Mouse (Mus musculus) intestine, embryonic 16.5 days (tissue): ENCODE measurements around the gene Jaml. TPM values are rescaled to one million over a fixed set of nuclear protein-coding genes. Genes with fewer than 3 reads are reported as not detected.

Experiments
- ATAC-seq: fragments of 200-750 bp; cut with Nextera tagmentation; 2 replicates; pipeline ENCODE4 v1.8.0; 2017; ENCODE audit warnings: moderate TSS enrichment, moderate library complexity
- H3K27ac ChIP-seq: fragments of 300-500 bp; sonication (generic); 2 replicates; pipeline ENCODE4 v1.5.1; 2014; ENCODE audit warnings: mild to moderate bottlenecking, low read length
- H3K27me3 ChIP-seq: fragments of 300-500 bp; sonication (generic); replicated peaks from 2 replicates; pipeline ENCODE4 v1.6.1; 2014; ENCODE audit warnings: low read length, control low read depth, mixed read lengths; ENCODE audit not compliant: control insufficient read depth, insufficient read depth
- H3K36me3 ChIP-seq: fragments of 300-500 bp; sonication (generic); 2 replicates; pipeline ENCODE4 v1.6.1; 2014; ENCODE audit warnings: low read length, control low read depth; ENCODE audit not compliant: control insufficient read depth, insufficient read depth
- H3K4me1 ChIP-seq: fragments of 300-500 bp; sonication (generic); 2 replicates; pipeline ENCODE4 v1.6.1; 2014; ENCODE audit warnings: low read length, control low read depth, mixed read lengths; ENCODE audit not compliant: control insufficient read depth, insufficient read depth
- H3K4me2 ChIP-seq: fragments of 300-500 bp; sonication (generic); 2 replicates; pipeline ENCODE4 v1.6.1; 2014; ENCODE audit warnings: low read depth, low read length, control low read depth
- H3K4me3 ChIP-seq: fragments of 300-500 bp; sonication (generic); 2 replicates; pipeline ENCODE4 v1.5.1; 2014; ENCODE audit warnings: mild to moderate bottlenecking, low read length
- H3K9ac ChIP-seq: fragments of 300-500 bp; sonication (generic); 2 replicates; pipeline ENCODE4 v1.6.1; 2014; ENCODE audit warnings: low read depth, low read length
- H3K9me3 ChIP-seq: fragments of 300-500 bp; sonication (generic); 2 replicates; pipeline ENCODE4 v1.6.1; 2016; ENCODE audit warnings: low read length, control low read depth; ENCODE audit not compliant: control insufficient read depth
- WGBS: fragments of 180-500 bp; shearing (Covaris S2); extraction: QIAGEN DNeasy Blood & Tissue Kit; methylation state at CpG from one replicate; pipeline ENCODE4 v1.1.7; 2014; 5-methylcytosine and 5-hydroxymethylcytosine counted together
- polyA plus RNA-seq: library from polyadenylated mRNA; unstranded; fragments of >200 nt; fragmentation: Nextera tagmentation; extraction: Ambion mirVana; gene quantifications from 2 replicates; pipeline ENCODE4 v1.2.1, GENCODE M21; 2015

The Jaml gene
- polyA plus RNA-seq, 1 experiment from 2014 or later: 100 TPM

- Histone ChIP-seq H3K4me2 (peak overlapping the region; percentile 52), H3K9ac (peak overlapping the region; percentile 70), H3K4me3 (peak overlapping the region; percentile 54), H3K4me1 (peaks cover 4% of the 10 kb centered on the region; the same call in 1 of the 2 replicates), H3K27me3 (0 out of 2 replicates have a peak, but pooled peaks cover 7% of the 10 kb centered on the region), H3K9me3 (no peaks in the 10 kb centered on the region), H3K27ac (peak overlapping the region; percentile 85), H3K36me3 (no peaks in the 10 kb centered on the region)
- no peak for ATAC-seq
- WGBS: 3% methylated on average over 10 of the region's 10 CpGs
Measured at GRCm38 (mm10) chr9:45042947-45043346, 36.0 kb upstream of the Jaml start.

GRCm38 (mm10) chr9:45046973-45047372, 32.0 kb upstream of the Jaml start:
- no peak overlapping the region for H3K9ac ChIP-seq
- H3K4me1 ChIP-seq: no peaks in the 10 kb centered on the region
- 0 out of 2 replicates have a peak, but pooled peaks cover 4% of the 10 kb centered on the region for H3K27me3 ChIP-seq
- H3K4me2 ChIP-seq: no peak overlapping the region
- H3K9me3 ChIP-seq: no peaks in the 10 kb centered on the region
- ATAC-seq: no peak
- 88% methylated on average over 16 of the region's 16 CpGs for WGBS
- H3K27ac ChIP-seq: no peak overlapping the region
- no peak overlapping the region for H3K4me3 ChIP-seq
- H3K36me3 ChIP-seq: no peaks in the 10 kb centered on the region

GRCm38 (mm10) chr9:45048511-45048910, 30.5 kb upstream of the Jaml start:
- no peak overlapping the region for H3K4me2 ChIP-seq
- H3K36me3 ChIP-seq: no peaks in the 10 kb centered on the region
- no peak for ATAC-seq
- whole genome bisulfite sequencing: 29% methylated on average over 4 of the region's 4 CpGs
- H3K9ac ChIP-seq: no peak overlapping the region
- no peak overlapping the region for H3K4me3 ChIP-seq
- H3K9me3 ChIP-seq: no peaks in the 10 kb centered on the region
- no peaks in the 10 kb centered on the region for H3K4me1 ChIP-seq
- H3K27ac ChIP-seq: no peak overlapping the region
- H3K27me3 ChIP-seq: no peaks in the 10 kb centered on the region

GRCm38 (mm10) chr9:45049731-45050130, 29.3 kb upstream of the Jaml start:
- no peak for ATAC-seq
- no peaks in the 10 kb centered on the region for H3K9me3 ChIP-seq
- H3K4me1 ChIP-seq: no peaks in the 10 kb centered on the region
- H3K4me3 ChIP-seq: no peak overlapping the region
- WGBS: 87% methylated on average over 1 of the region's 1 CpGs
- no peak overlapping the region for H3K4me2 ChIP-seq
- H3K27ac ChIP-seq: no peak overlapping the region
- no peaks in the 10 kb centered on the region for H3K27me3 ChIP-seq
- H3K36me3 ChIP-seq: no peaks in the 10 kb centered on the region
- no peak overlapping the region for H3K9ac ChIP-seq

GRCm38 (mm10) chr9:45050301-45050700, 28.7 kb upstream of the Jaml start:
- no peak overlapping the region for H3K9ac ChIP-seq
- 91% methylated on average over 2 of the region's 2 CpGs for WGBS
- H3K27ac ChIP-seq: no peak overlapping the region
- ATAC-seq: no peak
- H3K36me3 ChIP-seq: no peaks in the 10 kb centered on the region
- H3K4me1 ChIP-seq: no peaks in the 10 kb centered on the region
- H3K4me2 ChIP-seq: no peak overlapping the region
- no peaks in the 10 kb centered on the region for H3K9me3 ChIP-seq
- H3K4me3 ChIP-seq: no peak overlapping the region
- no peaks in the 10 kb centered on the region for H3K27me3 ChIP-seq

GRCm38 (mm10) chr9:45055082-45055713, 23.8 kb upstream of the Jaml start, which contains the start of gene Mpzl3:
Gene Mpzl3, plus strand, starts transcription at chr9:45055186.
- H3K27me3 ChIP-seq: no peaks in the 10 kb centered on the region
- WGBS: under 1% methylated on average over 33 of the region's 33 CpGs

GRCm38 (mm10) chr9:45058304-45058940, 20.6 kb upstream of the Jaml start:
- no peak overlapping the region for H3K27ac ChIP-seq
- no peaks in the 10 kb centered on the region for H3K9me3 ChIP-seq
- no peaks in the 10 kb centered on the region for H3K36me3 ChIP-seq
- H3K4me1 ChIP-seq: peaks cover 10% of the 10 kb centered on the region; the same call in 1 of the 2 replicates
- no peak for ATAC-seq
- no peaks in the 10 kb centered on the region for H3K27me3 ChIP-seq
- no peak overlapping the region for H3K4me2 ChIP-seq
- no peak overlapping the region for H3K9ac ChIP-seq
- H3K4me3 ChIP-seq: no peak overlapping the region
- WGBS: 36% methylated on average over 5 of the region's 5 CpGs

More at GRCm38 (mm10) chr9:45055082-45055713, 23.8 kb upstream of the Jaml start, which contains the start of gene Mpzl3:
- peaks cover 5% of the 10 kb centered on the region; the same call in 1 of the 2 replicates for H3K4me1 ChIP-seq
- H3K36me3 ChIP-seq: no peaks in the 10 kb centered on the region
- H3K9me3 ChIP-seq: no peaks in the 10 kb centered on the region
- H3K9ac ChIP-seq: peak within 1 kb of the TSS; percentile 72
- H3K27ac ChIP-seq: peak within 1 kb of the TSS; percentile 92
- peak within 1 kb of the TSS; percentile 72 for H3K4me2 ChIP-seq
- peak; percentile 88 for ATAC-seq
- peak within 1 kb of the TSS; percentile 56 for H3K4me3 ChIP-seq

- Histone ChIP-seq H3K4me3 (no peak overlapping the region), H3K27me3 (no peaks in the 10 kb centered on the region), H3K4me1 (peaks cover 10% of the 10 kb centered on the region; the same call in 1 of the 2 replicates), H3K36me3 (no peaks in the 10 kb centered on the region), H3K9ac (peak overlapping the region; percentile 32; the same call in 1 of the 2 replicates), H3K27ac (peak overlapping the region; percentile 54), H3K4me2 (no peak overlapping the region), H3K9me3 (no peaks in the 10 kb centered on the region)
- WGBS: 43% methylated on average over 7 of the region's 7 CpGs
- ATAC-seq: peak; percentile 44; the same call in 1 of the 2 replicates
Measured at GRCm38 (mm10) chr9:45060151-45060550, 18.8 kb upstream of the Jaml start.

GRCm38 (mm10) chr9:45062677-45063076, 16.3 kb upstream of the Jaml start:
- peaks cover 10% of the 10 kb centered on the region; the same call in 1 of the 2 replicates for H3K4me1 ChIP-seq
- H3K36me3 ChIP-seq: no peaks in the 10 kb centered on the region
- H3K4me3 ChIP-seq: no peak overlapping the region
- H3K4me2 ChIP-seq: no peak overlapping the region
- ATAC-seq: no peak
- WGBS: 54% methylated on average over 3 of the region's 3 CpGs
- H3K27ac ChIP-seq: no peak overlapping the region
- no peaks in the 10 kb centered on the region for H3K27me3 ChIP-seq
- no peaks in the 10 kb centered on the region for H3K9me3 ChIP-seq
- no peak overlapping the region for H3K9ac ChIP-seq
